Mouse (Mus musculus) spleen, adult 2 months (tissue): Measurements from ENCODE around the gene Shoc2.

Experiments used
- CTCF ChIP-seq: fragments of 200-500 bp; IDR thresholded peaks from 2 replicates; pipeline ENCODE4 v1.5.1; 2011; ENCODE audit warnings: mild to moderate bottlenecking, inconsistent platforms; ENCODE audit not compliant: insufficient read depth, insufficient read length, insufficient replicate concordance; ENCODE audit errors: extremely low read depth
- POLR2A ChIP-seq: fragments of 200-500 bp; IDR thresholded peaks from 2 replicates; pipeline ENCODE4 v1.6.1; 2011; ENCODE audit warnings: low read depth, low read length, inconsistent platforms

GRCm38 (mm10) chr19:53945171-53946042, 1.3 kb downstream of the Shoc2 start:
- TF ChIP-seq CTCF: no peak
- no peak for TF ChIP-seq POLR2A
